Mouse (Mus musculus): ENCODE measurements around the gene Rtn4rl1.

DNA sequence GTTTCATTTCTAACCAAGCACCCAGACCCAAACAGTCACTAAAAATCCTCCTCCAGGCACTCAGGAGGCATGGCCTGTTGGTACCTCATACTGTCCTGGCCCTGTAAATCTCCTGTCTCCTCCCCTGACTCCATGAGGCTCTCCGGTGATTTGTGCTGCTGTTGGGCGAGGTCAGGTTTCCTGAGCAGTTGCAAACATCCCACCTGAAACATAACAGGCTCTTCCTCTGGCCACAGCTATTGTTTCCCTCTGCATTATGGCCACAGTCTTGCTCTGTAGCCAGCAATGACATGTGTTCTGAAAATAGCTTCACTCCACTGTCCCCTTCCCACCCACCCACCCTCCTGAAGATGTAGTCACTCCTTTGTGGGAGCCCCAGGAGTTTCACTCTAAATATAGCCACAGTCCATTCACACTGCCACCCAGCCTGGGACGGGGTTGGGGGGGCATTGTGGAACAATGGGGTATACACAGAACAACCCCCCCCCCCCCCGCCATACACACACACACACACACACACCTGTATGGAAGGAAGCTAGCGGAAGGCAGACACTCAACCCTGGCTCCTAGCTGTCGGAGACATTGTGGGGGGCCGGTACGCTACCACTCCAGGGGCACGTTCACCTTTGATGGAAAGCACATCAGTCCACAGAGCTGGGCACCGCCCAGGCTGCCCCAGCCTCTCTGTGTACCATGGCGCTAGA is 45.1 kb upstream of the Rtn4rl1 start:
- no peak for TF ChIP-seq CTCF (IDR thresholded peaks at IDR 0.05; ENCODE audit: control insufficient read depth, insufficient read depth, insufficient read length)
- no peak for TF ChIP-seq MYOG (IDR thresholded peaks at IDR 0.05; ENCODE audit: control insufficient read depth, extremely low read depth, insufficient read length)
- no peak for TF ChIP-seq USF1 (IDR thresholded peaks at IDR 0.05; ENCODE audit: low read depth)
- TF ChIP-seq MYOD1 (IDR thresholded peaks at IDR 0.05; ENCODE audit: control insufficient read depth, insufficient read length, low read depth) = no peak

All from C2C12 (cell line).